Mouse (Mus musculus): ENCODE data around the gene Acr. TPM values are rescaled to one million over a fixed set of nuclear protein-coding genes. Genes with fewer than 3 reads are reported as not detected.

The Acr gene
- total and polyA plus RNA-seq, 2 experiments from 2014 or later, result 0.23 TPM; not detected in 1

DNA sequence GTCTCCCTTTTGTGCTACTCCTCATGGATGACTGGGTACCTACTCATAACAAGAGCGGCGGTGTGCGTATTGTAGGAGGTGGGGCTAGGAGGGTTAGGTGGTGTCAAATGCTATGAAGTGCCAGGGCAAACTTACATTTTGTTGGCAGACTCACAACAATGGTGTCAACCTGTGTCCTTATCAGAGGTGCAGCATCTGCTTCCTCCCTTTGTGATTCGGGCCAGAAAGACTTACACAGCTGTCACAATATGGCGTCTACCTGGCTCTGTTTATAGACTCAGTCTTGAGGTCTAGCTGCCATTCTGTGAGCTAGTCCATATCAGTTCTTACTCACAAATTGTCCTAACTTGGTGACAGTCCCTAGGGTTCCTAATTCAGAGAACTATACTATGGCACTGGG lies 17.0 kb downstream of the Acr start:
- DNase-seq (ENCODE audit: low spot score), result no peak
- Histone ChIP-seq H3K36me3 (replicated peaks; ENCODE audit: control insufficient read depth, insufficient read depth, low read length) (0 out of 2 replicates have a peak, but pooled peaks cover 6% of the 10 kb centered on the region), H3K4me3 (ENCODE audit: low read depth, low read length) (no peak overlapping the region), H3K27ac (ENCODE audit: low read depth) (no peak overlapping the region), H3K9ac (replicated peaks; ENCODE audit: low read depth, low read length) (no peak overlapping the region), H3K4me1 (ENCODE audit: control insufficient read depth, insufficient read depth) (no peaks in the 10 kb centered on the region), H3K9me3 (replicated peaks; ENCODE audit: control insufficient read depth, low read length) (no peaks in the 10 kb centered on the region), H3K4me2 (ENCODE audit: low read depth, low read length) (no peak overlapping the region), H3K27me3 (ENCODE audit: control insufficient read depth, insufficient read depth, low read length) (no peaks in the 10 kb centered on the region)
- TF ChIP-seq CTCF (IDR thresholded peaks at IDR 0.05; ENCODE audit: low read depth) (no peak), EP300 (IDR thresholded peaks at IDR 0.05; ENCODE audit: low read depth) (peak; percentile 77; the same call in 1 of the 2 replicates)
- 62% methylated on average over 5 of the region's 5 CpGs for WGBS
- ATAC-seq (ENCODE audit: insufficient read depth, low read depth), result peak; percentile 57; the same call in 1 of the 2 replicates

DNA sequence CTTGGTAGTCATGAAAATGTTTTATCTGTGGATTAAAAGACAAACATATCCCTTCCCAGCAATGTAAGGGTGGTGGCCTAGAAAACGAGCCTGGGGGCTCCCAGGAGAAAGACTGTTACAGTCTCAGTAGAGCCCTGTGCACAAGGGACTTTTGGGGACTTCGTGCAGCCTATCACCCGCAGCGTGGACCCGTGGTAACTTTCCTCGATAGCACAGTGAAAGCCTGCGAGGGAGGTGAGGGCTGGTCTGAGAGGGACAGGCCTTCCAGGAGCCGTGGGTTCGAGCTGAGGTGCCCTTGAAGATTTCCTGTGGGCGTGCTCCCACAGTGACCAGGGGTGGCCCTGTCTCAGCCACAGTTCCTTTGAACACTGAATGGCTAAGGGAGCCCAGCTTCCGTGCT lies 17.5 kb downstream of the Acr start:
- Histone ChIP-seq H3K4me1 (ENCODE audit: control insufficient read depth, insufficient read depth) (no peaks in the 10 kb centered on the region), H3K27me3 (ENCODE audit: control insufficient read depth, insufficient read depth, low read length) (no peaks in the 10 kb centered on the region), H3K36me3 (replicated peaks; ENCODE audit: control insufficient read depth, insufficient read depth, low read length) (0 out of 2 replicates have a peak, but pooled peaks cover 6% of the 10 kb centered on the region), H3K9me3 (replicated peaks; ENCODE audit: control insufficient read depth, low read length) (no peaks in the 10 kb centered on the region), H3K4me3 (ENCODE audit: low read depth, low read length) (no peak overlapping the region), H3K4me2 (ENCODE audit: low read depth, low read length) (no peak overlapping the region), H3K27ac (ENCODE audit: low read depth) (no peak overlapping the region), H3K9ac (replicated peaks; ENCODE audit: low read depth, low read length) (no peak overlapping the region)
- no peak for TF ChIP-seq EP300 (IDR thresholded peaks at IDR 0.05; ENCODE audit: low read depth)
- no peak for TF ChIP-seq CTCF (IDR thresholded peaks at IDR 0.05; ENCODE audit: low read depth)
- DNase-seq (ENCODE audit: low spot score), result no peak
- no peak for ATAC-seq (ENCODE audit: insufficient read depth, low read depth)
- 81% methylated on average over 11 of the region's 11 CpGs for WGBS

DNA sequence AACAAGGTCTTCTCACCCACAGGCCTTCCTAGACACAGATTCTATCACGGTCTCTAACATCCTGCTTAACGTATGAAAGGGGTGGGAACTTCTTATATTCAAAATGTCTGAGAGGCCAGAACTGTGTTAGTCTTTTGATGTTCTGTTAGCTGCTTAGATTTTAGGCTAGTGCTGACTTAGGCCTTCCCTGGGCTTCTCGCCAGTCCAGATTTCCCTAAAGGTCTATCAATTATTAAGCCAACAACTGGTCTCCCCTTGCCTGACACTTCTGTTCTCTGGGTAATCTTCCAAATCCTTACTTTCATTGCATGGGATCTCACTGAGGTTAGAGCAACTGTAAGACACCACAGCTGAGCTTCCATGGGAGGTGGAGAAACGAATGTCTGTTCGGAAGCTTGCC lies 21.0 kb downstream of the Acr start:
- no peak for ATAC-seq (ENCODE audit: insufficient read depth, low read depth)
- DNase-seq (ENCODE audit: low spot score), result no peak
- Histone ChIP-seq H3K9me3 (replicated peaks; ENCODE audit: control insufficient read depth, low read length) (no peaks in the 10 kb centered on the region), H3K4me2 (ENCODE audit: low read depth, low read length) (no peak overlapping the region), H3K36me3 (replicated peaks; ENCODE audit: control insufficient read depth, insufficient read depth, low read length) (0 out of 2 replicates have a peak, but pooled peaks cover 6% of the 10 kb centered on the region), H3K9ac (replicated peaks; ENCODE audit: low read depth, low read length) (no peak overlapping the region), H3K27ac (ENCODE audit: low read depth) (no peak overlapping the region), H3K4me3 (ENCODE audit: low read depth, low read length) (no peak overlapping the region), H3K4me1 (ENCODE audit: control insufficient read depth, insufficient read depth) (0 out of 2 replicates have a peak, but pooled peaks cover 4% of the 10 kb centered on the region), H3K27me3 (ENCODE audit: control insufficient read depth, insufficient read depth, low read length) (no peaks in the 10 kb centered on the region)
- TF ChIP-seq EP300 (IDR thresholded peaks at IDR 0.05; ENCODE audit: low read depth), result no peak
- TF ChIP-seq CTCF (IDR thresholded peaks at IDR 0.05; ENCODE audit: low read depth), result no peak
- 79% methylated on average over 5 of the region's 5 CpGs for WGBS

DNA sequence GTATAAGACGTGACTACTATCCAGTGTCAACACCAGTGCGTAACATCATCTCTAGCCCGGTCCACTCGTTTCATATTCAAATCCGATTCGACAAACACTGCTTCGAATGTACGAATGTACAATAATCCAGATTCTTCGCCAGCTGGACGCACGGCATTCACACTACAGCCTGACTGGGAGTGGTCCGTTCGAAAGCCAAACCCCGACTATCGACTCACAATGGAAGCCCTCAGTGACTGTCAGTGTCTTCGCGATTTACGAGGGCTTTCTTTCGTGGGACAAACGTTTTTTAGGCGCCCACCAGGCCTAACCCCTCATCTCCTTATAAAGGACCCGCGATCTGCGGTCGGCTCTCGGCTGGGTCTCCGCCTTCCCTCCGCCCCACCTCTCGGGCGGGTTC lies 23.2 kb downstream of the Acr start:
- Histone ChIP-seq H3K27ac (ENCODE audit: low read depth) (no peak overlapping the region), H3K4me1 (ENCODE audit: control insufficient read depth, insufficient read depth) (0 out of 2 replicates have a peak, but pooled peaks cover 4% of the 10 kb centered on the region), H3K4me3 (ENCODE audit: low read depth, low read length) (peak overlapping the region; percentile 86), H3K36me3 (replicated peaks; ENCODE audit: control insufficient read depth, insufficient read depth, low read length) (0 out of 2 replicates have a peak, but pooled peaks cover 6% of the 10 kb centered on the region), H3K9ac (replicated peaks; ENCODE audit: low read depth, low read length) (peak overlapping the region; percentile 64), H3K27me3 (ENCODE audit: control insufficient read depth, insufficient read depth, low read length) (no peaks in the 10 kb centered on the region), H3K4me2 (ENCODE audit: low read depth, low read length) (peak overlapping the region; percentile 89), H3K9me3 (replicated peaks; ENCODE audit: control insufficient read depth, low read length) (no peaks in the 10 kb centered on the region)
- no peak for DNase-seq (ENCODE audit: low spot score)
- WGBS, result under 1% methylated on average over 30 of the region's 30 CpGs
- no peak for TF ChIP-seq CTCF (IDR thresholded peaks at IDR 0.05; ENCODE audit: low read depth)
- TF ChIP-seq EP300 (IDR thresholded peaks at IDR 0.05; ENCODE audit: low read depth), result no peak
- peak; percentile 12; the same call in 1 of the 2 replicates for ATAC-seq (ENCODE audit: insufficient read depth, low read depth)

DNA sequence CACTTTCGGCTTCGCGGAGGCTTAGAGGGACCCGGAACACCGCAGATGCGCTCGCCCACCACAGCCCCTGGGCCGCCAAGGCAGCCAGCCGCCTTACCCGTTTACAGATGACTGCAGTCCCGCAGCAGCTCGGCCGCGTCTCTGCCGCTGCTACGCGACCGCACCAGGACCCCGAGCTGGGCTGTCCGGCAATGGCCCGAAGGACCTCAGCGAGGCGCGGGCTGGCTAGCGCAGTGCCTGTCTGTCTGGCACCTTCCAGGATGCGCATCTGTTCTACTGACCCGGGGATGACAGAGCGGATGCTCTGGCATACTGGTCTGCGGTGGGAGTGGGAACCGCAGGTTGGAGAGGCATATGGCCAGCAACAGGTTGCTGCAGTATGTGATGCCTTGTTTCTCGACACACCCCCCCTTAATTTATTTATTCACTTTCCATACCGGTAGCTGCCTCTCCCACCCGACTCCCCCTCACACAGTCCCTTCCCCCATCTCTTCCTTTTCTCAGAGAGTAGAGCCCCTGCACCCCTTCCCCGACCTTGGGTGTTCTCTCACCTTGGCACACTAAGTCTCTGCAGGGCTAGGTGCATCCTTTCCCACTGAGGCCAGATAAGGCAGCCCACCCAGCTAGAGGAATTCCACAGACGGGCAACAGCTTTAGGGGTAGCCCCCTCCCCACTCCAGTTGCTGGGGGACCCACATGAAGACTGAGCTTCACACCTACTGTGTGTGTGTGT lies 23.8 kb downstream of the Acr start, which contains the start of gene Rabl2:
Gene Rabl2, minus strand, starts transcription at position 201 of the 733 bp plus-strand sequence.
- 0 out of 2 replicates have a peak, but pooled peaks cover 4% of the 10 kb centered on the region for H3K4me1 ChIP-seq (ENCODE audit: control insufficient read depth, insufficient read depth)
- H3K4me3 ChIP-seq (ENCODE audit: low read depth, low read length), result peak within 1 kb of the TSS; percentile 86
- 0 out of 2 replicates have a peak, but pooled peaks cover 6% of the 10 kb centered on the region for H3K36me3 ChIP-seq (replicated peaks; ENCODE audit: control insufficient read depth, insufficient read depth, low read length)
- peak within 1 kb of the TSS; percentile 89 for H3K4me2 ChIP-seq (ENCODE audit: low read depth, low read length)
- H3K9me3 ChIP-seq (replicated peaks; ENCODE audit: control insufficient read depth, low read length), result no peaks in the 10 kb centered on the region
- H3K9ac ChIP-seq (replicated peaks; ENCODE audit: low read depth, low read length), result peak within 1 kb of the TSS; percentile 64
- peak; percentile 96 for ATAC-seq (ENCODE audit: insufficient read depth, low read depth)
- peak; percentile 75 for DNase-seq (ENCODE audit: low spot score)
- no peak within 1 kb of the TSS for H3K27ac ChIP-seq (ENCODE audit: low read depth)
- no peaks in the 10 kb centered on the region for H3K27me3 ChIP-seq (ENCODE audit: control insufficient read depth, insufficient read depth, low read length)
- TF ChIP-seq CTCF (IDR thresholded peaks at IDR 0.05; ENCODE audit: low read depth) (0 out of 2 replicates have a peak, but pooled peaks have one; percentile 11), EP300 (IDR thresholded peaks at IDR 0.05; ENCODE audit: low read depth) (peak; percentile 81; the same call in 1 of the 2 replicates)
- WGBS, result under 1% methylated on average over 35 of the region's 35 CpGs

Measured in heart, postnatal 0 days (tissue).